Mouse (Mus musculus): Measurements from ENCODE around the gene Vmn2r29. TPM values are rescaled to one million over a fixed set of nuclear protein-coding genes. Genes with fewer than 3 reads are reported as not detected.
"Not testable (repeated sequence)": the region's sequence is repeated elsewhere in the genome, so short reads cannot be mapped to it uniquely, and the experiment has no call there.

Gene Vmn2r29
- polyA plus RNA-seq (2015; fragmentation: Nextera tagmentation; extraction: Ambion mirVana), result 0.32 and 0.44 TPM in 2 replicates

DNA sequence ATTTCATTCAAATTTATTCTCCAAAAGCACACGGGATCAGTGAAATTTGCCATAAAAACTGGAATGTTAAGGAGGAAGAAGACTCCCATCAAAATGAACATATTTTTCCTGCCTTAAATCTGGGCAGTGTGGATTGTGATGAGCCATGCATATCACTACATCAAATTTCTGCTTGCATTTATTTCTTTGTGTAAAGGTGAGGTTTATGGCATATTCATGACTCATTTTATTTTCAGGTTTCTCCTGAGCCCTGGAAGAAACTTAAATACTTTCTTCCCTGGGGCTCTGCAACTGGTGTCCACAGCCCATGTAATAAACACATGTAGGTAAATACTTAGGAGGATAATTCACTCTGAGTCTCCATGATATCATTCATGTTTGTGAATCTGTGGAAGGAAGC, at the start of gene Vmn2r29:
Gene Vmn2r29 (minus strand): TSS at position 101 of the 400 bp plus-strand sequence.
- not testable (repeated sequence) for H3K4me1 ChIP-seq (ENCODE audit: insufficient read depth, low read depth, low read length); H3K27me3 ChIP-seq (replicated peaks; ENCODE audit: insufficient read depth, low read length); H3K4me3 ChIP-seq (ENCODE audit: low read depth, low read length); H3K9me3 ChIP-seq (ENCODE audit: low read length); H3K4me2 ChIP-seq (replicated peaks; ENCODE audit: low read depth, low read length); H3K9ac ChIP-seq (replicated peaks; ENCODE audit: low read depth); DNase-seq (ENCODE audit: low spot score); ATAC-seq; H3K36me3 ChIP-seq (ENCODE audit: insufficient read depth, low read length); H3K27ac ChIP-seq (ENCODE audit: low read length)
- WGBS, result no CpG with 5 or more reads among the region's 1 CpGs

GRCm38 (mm10) chr7:7295595-7295994, 48.5 kb upstream of the Vmn2r29 start:
- DNase-seq (ENCODE audit: low spot score), result peak; percentile 24
- H3K9me3 ChIP-seq (ENCODE audit: low read length), result no peaks in the 10 kb centered on the region
- no peaks in the 10 kb centered on the region for H3K4me1 ChIP-seq (ENCODE audit: insufficient read depth, low read depth, low read length)
- H3K9ac ChIP-seq (replicated peaks; ENCODE audit: low read depth), result no peak overlapping the region
- H3K27ac ChIP-seq (ENCODE audit: low read length), result no peak overlapping the region
- no peaks in the 10 kb centered on the region for H3K27me3 ChIP-seq (replicated peaks; ENCODE audit: insufficient read depth, low read length)
- H3K4me2 ChIP-seq (replicated peaks; ENCODE audit: low read depth, low read length), result no peak overlapping the region
- ATAC-seq, result no peak
- WGBS, result 75% methylated on average over 16 of the region's 16 CpGs
- TF ChIP-seq CTCF (IDR thresholded peaks at IDR 0.05) (peak; percentile 70), EP300 (IDR thresholded peaks at IDR 0.05) (no peak)
- H3K36me3 ChIP-seq (ENCODE audit: insufficient read depth, low read length), result peaks cover 15% of the 10 kb centered on the region; the same call in 1 of the 2 replicates
- H3K4me3 ChIP-seq (ENCODE audit: low read depth, low read length), result no peak overlapping the region

DNA sequence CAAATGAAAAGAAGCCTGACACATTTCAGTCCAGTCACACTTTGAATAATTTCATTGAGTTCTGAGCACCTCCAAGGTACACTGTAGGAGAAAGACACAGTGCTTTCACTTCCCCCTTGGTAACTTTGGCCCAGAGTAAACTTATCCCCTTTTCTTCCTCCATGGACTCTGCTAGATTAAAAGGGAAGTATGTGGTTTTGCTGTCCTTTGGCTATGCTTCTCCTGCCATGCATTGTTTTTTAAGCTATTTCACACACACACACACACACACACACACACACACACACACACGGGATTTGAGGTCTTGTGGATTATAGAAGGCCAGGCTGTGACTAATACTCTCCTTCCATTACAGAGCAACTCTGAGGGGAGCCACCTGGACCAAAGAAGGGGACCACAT, 34.3 kb upstream of the Vmn2r29 start:
- Histone ChIP-seq H3K4me3 (ENCODE audit: low read depth, low read length) (no peak overlapping the region), H3K4me1 (ENCODE audit: insufficient read depth, low read depth, low read length) (no peaks in the 10 kb centered on the region), H3K36me3 (ENCODE audit: insufficient read depth, low read length) (peaks cover 10% of the 10 kb centered on the region; the same call in 1 of the 2 replicates), H3K27me3 (replicated peaks; ENCODE audit: insufficient read depth, low read length) (no peaks in the 10 kb centered on the region), H3K9ac (replicated peaks; ENCODE audit: low read depth) (no peak overlapping the region), H3K9me3 (ENCODE audit: low read length) (no peaks in the 10 kb centered on the region), H3K4me2 (replicated peaks; ENCODE audit: low read depth, low read length) (no peak overlapping the region), H3K27ac (ENCODE audit: low read length) (no peak overlapping the region)
- peak; percentile 15 for DNase-seq (ENCODE audit: low spot score)
- TF ChIP-seq EP300 (IDR thresholded peaks at IDR 0.05) (no peak), CTCF (IDR thresholded peaks at IDR 0.05) (no peak)
- no peak for ATAC-seq
- WGBS, result 75% methylated on average over 1 of the region's 1 CpGs

DNA sequence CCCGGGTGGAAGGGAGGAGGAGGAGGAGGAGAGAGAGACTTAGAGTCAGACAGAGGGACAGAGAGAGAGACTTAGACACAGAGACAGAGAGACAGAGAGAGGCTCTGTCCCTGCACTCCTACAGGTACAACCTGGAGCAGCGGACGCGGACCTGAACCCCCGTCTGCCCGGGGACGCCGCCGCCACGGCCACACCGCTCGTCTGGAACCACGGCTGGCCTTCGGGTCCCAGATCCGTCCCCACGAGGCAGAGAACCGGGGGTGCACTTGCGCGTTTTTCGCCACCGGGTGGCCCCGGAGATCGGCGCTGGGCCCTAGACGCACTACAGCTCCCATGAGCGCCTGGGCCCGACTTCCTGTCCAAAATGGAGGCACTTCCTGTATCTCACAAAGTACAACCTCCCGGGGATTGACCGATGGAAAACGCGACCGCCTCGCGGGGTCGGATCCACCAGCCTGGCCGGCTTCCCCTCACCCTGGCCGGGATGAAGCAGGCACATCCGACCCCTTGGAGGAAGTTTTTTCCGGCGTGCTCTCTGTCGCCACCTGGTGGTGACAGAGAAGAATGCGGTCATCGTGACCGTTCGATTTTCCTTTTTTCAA, 30.9 kb upstream of the Vmn2r29 start, which contains the start of gene Gm45844:
Gene Gm45844 (minus strand): TSS at position 324 of the 602 bp plus-strand sequence.
- not testable (repeated sequence) for H3K36me3 ChIP-seq (ENCODE audit: insufficient read depth, low read length); H3K4me1 ChIP-seq (ENCODE audit: insufficient read depth, low read depth, low read length); H3K27me3 ChIP-seq (replicated peaks; ENCODE audit: insufficient read depth, low read length); H3K9me3 ChIP-seq (ENCODE audit: low read length); H3K9ac ChIP-seq (replicated peaks; ENCODE audit: low read depth)
- 34% methylated on average over 45 of the region's 45 CpGs for WGBS
- peak within 1 kb of the TSS; percentile 37 for H3K4me3 ChIP-seq (ENCODE audit: low read depth, low read length)
- peak; percentile 54 for DNase-seq (ENCODE audit: low spot score)
- H3K4me2 ChIP-seq (replicated peaks; ENCODE audit: low read depth, low read length), result peak within 1 kb of the TSS; percentile 48
- peak; percentile 99 for ATAC-seq
- TF ChIP-seq CTCF (IDR thresholded peaks at IDR 0.05), result peak; percentile 91
- H3K27ac ChIP-seq (ENCODE audit: low read length), result 0 out of 2 replicates have a peak within 1 kb of the TSS, but pooled peaks have one; percentile 26

DNA sequence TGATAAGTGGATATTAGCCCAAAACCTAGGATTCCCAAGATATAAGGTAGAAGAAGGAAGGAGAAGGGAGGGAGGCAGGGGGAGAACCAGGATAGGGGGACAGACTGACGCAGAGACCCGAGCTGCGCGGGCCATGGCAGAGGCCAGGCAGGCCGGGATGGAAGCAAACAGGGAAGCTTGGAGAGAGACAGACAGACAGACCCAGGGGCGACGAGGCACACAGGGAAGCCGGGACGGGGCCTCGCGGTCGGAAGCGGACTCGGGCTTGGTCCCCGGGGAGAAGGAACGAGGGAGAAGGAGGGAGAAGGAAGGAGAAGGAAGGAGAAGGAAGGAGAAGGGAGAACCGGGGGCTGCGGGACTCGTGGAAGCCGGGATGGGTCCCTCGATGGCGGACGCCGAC, 30.4 kb upstream of the Vmn2r29 start:
- not testable (repeated sequence) for H3K27me3 ChIP-seq (replicated peaks; ENCODE audit: insufficient read depth, low read length); H3K4me1 ChIP-seq (ENCODE audit: insufficient read depth, low read depth, low read length); H3K9me3 ChIP-seq (ENCODE audit: low read length); H3K27ac ChIP-seq (ENCODE audit: low read length); H3K9ac ChIP-seq (replicated peaks; ENCODE audit: low read depth); H3K36me3 ChIP-seq (ENCODE audit: insufficient read depth, low read length)
- DNase-seq (ENCODE audit: low spot score) (peak; percentile 10), ATAC-seq (peak; percentile 40; the same call in 1 of the 2 replicates)
- 57% methylated on average over 24 of the region's 24 CpGs for WGBS
- Histone ChIP-seq H3K4me2 (replicated peaks; ENCODE audit: low read depth, low read length) (peak overlapping the region; percentile 48), H3K4me3 (ENCODE audit: low read depth, low read length) (peak overlapping the region; percentile 37)

- H3K4me1 ChIP-seq (ENCODE audit: insufficient read depth, low read depth, low read length); H3K9me3 ChIP-seq (ENCODE audit: low read length); H3K27ac ChIP-seq (ENCODE audit: low read length); H3K27me3 ChIP-seq (replicated peaks; ENCODE audit: insufficient read depth, low read length); ATAC-seq; H3K36me3 ChIP-seq (ENCODE audit: insufficient read depth, low read length): not testable (repeated sequence)
- Histone ChIP-seq H3K4me2 (replicated peaks; ENCODE audit: low read depth, low read length) (peak within 1 kb of the TSS; percentile 56), H3K4me3 (ENCODE audit: low read depth, low read length) (peak within 1 kb of the TSS; percentile 39), H3K9ac (replicated peaks; ENCODE audit: low read depth) (peak within 1 kb of the TSS; percentile 39; the same call in 1 of the 2 replicates)
- DNase-seq (ENCODE audit: low spot score), result peak; percentile 40
- WGBS, result 3% methylated on average over 24 of the region's 24 CpGs
These were observed 37.6 kb downstream of the Vmn2r29 start, which contains the start of gene Zfp772 for GRCm38 (mm10) chr7:7209313-7210151. Zfp772 (minus strand) TSS chr7:7209998.

Measured in lung, postnatal 0 days (tissue).